Mouse (Mus musculus): ENCODE results near the gene Mbtps1.

Mbtps1 gene

GRCm38 (mm10) chr8:119558603-119559401, at the start of gene Mbtps1:
Gene Mbtps1, minus strand, starts transcription at chr8:119558735.
- peak; percentile 99 for DNase-seq (ENCODE audit: low read depth in 2 of 2, low spot score in 2 of 2)

DNA sequence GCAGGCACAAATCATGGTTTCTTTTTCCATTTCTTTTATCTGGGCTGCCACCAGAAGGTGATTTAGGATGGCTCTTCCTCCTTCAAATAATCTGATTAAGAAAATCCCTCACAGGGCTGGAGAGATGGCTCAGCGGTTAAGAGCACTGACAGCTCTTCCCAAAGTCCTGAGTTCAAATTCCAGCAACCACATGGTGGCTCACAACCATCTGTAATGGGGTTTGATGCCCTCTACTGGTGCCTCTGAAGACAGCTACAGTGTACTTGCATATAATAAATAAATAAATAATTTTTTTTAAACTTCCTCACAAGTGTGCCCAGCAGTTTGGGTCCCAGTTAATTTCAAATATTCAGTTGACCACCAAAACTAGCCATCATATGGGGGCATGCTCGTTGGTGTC, 47.7 kb upstream of the Mbtps1 start:
- no peak for DNase-seq (ENCODE audit: low read depth in 2 of 2, low spot score in 2 of 2)

DNA sequence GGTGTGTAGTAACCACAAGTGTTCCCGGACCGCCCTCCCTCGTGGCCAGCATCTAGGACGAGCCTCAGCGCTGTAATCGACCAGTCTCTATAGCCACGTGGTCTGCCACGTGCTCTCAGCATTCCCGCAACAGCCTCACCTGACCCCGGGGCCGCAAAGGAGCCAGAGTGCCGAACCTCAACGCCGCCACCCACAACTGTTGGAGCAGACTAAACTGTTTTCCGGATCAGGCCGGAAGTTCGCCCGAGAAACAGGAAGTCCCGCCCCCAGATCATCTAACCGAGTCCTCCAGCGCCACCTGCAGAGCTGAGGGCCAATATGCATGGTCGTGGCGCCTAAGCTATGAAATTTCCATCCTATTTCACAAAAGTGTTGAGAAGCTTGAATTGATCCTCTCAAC, 46.5 kb upstream of the Mbtps1 start, which contains the start of gene Taf1c:
TSS of gene Taf1c (minus strand) at position 227 of the 400 bp plus-strand sequence.
- peak; percentile 93 to 96 for DNase-seq (ENCODE audit: low read depth in 2 of 2, low spot score in 2 of 2)

DNA sequence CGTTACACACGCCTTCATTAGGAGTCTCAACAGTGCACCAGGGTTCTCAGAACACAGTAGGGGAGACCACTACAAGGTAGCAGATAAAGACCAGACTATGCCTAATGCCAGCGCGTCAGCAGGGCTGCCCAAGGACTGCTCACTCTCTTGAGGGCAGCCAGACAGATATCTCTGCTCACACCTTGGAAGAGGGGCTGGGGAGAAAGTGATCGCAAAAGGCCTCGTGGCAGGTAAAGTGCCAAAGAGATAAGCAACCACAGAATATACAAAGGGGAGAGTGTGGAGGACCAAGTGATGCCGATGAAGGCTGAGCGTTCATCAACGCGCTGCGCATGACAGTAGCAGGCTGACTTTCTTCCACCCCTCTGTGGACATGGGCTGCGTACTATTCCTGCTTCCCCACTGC, 45.9 kb upstream of the Mbtps1 start:
- no peak for DNase-seq (ENCODE audit: low read depth in 2 of 2, low spot score in 2 of 2)

DNA sequence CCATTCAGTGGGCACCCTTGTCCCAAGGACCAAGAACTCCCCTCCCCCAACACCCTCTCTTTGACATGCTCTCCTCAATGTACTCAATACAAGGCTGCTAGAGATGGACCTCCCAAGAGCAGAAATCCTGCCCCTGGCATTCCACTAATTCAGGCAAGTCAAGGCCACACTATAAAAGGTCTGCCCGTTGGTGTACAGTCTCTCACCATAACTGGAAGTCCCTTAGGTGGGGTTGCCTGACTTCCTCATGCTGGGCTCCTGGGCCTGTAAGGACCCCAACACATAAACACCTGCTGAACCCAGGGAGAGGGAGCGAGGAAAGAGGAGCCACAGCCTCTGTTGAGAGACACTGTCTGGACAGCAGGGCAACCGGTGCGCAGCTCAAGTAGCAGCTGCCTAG, 45.2 kb upstream of the Mbtps1 start:
- DNase-seq (ENCODE audit: low read depth in 2 of 2, low spot score in 2 of 2), result no peak

DNA sequence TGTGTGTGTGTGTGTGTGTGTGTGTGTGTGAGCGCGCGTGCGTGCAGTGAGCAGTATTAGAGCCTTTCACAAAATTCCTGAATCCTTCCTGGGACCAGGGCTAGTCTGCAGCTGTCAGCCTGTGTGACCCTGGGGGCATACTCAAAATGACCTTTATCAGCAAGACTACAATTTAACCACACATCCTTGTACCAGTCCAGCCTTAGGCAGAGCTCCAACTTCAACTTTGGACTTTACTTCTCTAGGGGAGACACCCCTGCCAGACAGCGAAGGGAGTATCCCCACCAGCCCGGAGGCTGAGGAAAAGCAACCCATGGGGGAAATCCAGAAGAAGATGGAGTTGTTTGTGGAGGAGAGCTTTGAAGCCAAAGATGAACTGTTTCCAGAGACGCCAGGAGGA, 32.9 kb upstream of the Mbtps1 start:
- no peak for DNase-seq (ENCODE audit: low read depth in 2 of 2, low spot score in 2 of 2)

- no peak for DNase-seq (ENCODE audit: low read depth in 2 of 2, low spot score in 2 of 2)
Measured at GRCm38 (mm10) chr8:119590348-119590747, 31.8 kb upstream of the Mbtps1 start.

GRCm38 (mm10) chr8:119588844-119589243, 30.3 kb upstream of the Mbtps1 start:
- no peak for DNase-seq (ENCODE audit: low read depth in 2 of 2, low spot score in 2 of 2)

DNA sequence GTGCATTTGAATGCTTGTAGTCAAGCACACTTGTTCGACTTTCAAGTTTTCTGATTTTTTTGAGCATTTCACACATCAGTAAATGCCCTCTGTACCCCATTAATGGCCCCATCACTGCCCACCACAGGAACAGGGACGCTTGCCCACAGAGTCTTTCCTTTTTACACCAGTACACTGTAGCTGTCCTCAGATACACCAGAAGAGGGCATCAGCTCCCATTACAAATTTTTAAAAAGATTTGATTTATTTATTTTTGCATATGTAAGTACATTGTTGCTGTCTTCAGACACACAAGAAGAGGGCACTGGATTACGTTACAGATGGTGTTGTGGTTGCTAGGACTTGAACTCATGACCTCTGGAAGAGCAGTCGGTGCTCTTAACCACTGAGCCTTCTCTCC, 29.8 kb upstream of the Mbtps1 start:
- DNase-seq (ENCODE audit: low read depth in 2 of 2, low spot score in 2 of 2), result no peak

DNA sequence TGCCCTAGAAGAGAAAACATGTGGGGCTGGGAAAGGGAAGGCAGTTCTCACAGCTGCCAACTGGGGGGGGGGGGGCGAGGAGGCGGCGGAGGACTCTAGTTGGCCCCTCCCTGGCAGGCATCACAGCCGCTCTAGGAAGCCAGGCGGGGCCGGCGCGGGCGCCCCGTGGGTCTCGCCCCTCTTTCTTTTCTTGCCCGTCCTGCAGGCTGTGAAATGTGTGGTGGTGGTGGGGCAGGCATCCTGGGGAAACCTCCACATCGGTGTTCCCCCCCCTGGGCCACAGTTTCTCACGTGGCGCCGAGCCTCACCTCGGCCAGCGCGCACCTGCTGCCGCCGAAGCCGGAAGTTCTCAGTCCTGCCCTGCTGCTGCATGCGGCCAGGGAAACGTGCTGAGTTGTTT, 27.4 kb upstream of the Mbtps1 start:
- DNase-seq (ENCODE audit: low read depth in 2 of 2, low spot score in 2 of 2), result no peak

DNA sequence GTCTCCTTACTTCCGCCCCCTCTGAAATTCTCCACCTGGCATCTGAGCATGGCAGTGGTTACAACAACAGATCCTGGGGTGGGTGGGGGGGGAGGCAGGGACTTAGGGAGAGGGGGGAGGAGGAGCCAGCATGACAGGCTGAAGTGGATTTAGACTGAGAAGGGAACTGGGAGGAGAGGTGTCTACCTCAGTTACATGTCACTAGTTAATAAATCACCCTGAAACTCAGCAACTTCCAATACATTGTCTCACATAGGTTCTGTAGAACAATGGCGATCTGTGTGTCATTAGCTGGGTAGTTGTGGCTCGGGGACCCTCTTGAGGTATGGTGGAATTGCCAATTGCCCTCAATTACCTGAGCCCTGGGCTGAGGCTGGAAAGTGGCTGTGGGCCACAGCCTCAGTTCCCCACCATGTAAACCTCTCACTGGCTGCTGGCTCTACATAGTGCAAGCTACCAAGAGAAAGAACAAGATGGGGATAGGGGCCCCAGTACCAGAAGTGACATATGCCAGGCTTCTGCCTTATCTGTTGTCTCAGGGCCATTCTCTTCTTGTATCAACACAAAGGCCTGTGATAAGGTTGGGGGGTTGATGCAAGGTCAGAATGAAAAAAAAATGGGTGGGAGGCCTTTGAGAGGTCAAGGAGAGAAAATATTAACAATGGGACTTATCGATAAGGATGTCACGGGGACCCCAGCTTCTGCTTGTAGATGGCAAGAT, 22.1 kb upstream of the Mbtps1 start:
- DNase-seq (ENCODE audit: low read depth in 2 of 2, low spot score in 2 of 2), result no peak

DNA sequence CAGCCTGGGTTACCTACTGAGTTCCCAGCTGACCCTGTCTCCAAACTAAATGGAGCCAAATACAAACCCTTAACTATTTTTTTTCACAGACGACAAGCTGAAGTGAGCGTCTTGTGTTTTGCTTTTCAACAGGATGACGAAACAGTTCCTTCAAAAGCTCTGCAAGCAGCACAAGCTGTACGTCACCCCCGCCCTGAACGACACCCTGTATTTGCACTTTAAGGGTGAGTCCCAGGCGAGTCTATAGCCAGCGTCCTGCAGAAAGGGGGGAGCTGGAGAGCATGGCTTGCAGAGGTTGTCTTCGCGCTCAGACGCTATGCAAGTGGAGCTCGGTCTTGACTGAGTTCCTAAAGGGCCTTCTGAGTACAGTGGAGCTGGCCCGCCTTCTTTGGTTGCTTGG, 20.6 kb upstream of the Mbtps1 start:
- no peak for DNase-seq (ENCODE audit: low read depth in 2 of 2, low spot score in 2 of 2)

- no peak for DNase-seq (ENCODE audit: low read depth in 2 of 2, low spot score in 2 of 2)
Measured at GRCm38 (mm10) chr8:119575366-119575726, 16.8 kb upstream of the Mbtps1 start.

- DNase-seq (ENCODE audit: low read depth in 2 of 2, low spot score in 2 of 2), result peak; percentile 89 to 92
Measured at GRCm38 (mm10) chr8:119574437-119575365, 16.2 kb upstream of the Mbtps1 start, which contains the start of the genes Hsdl1 and Dnaaf1. Gene Hsdl1, minus strand, starts transcription at chr8:119575183. Gene Dnaaf1, plus strand, starts transcription at chr8:119575235.

DNA sequence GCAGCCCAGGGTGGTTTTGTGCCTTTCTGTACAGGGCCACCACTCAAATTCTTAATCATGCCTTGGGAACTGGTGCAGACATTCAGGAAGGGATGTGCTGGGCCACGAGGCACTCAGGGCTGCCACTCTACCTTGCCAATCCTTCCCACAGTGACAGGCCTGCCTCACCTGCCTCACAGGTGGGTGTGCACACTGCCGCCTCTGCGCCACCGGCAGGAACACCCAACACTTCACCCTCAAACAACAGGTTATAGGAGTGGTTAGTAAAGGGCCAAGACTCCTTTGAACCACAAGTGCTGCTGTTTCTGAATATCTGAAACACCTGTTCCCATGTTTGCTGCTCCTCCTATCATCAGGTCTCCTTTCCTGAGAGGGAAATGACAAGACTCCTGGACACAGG, 13.9 kb upstream of the Mbtps1 start:
- DNase-seq (ENCODE audit: low read depth in 2 of 2, low spot score in 2 of 2), result no peak

- DNase-seq (ENCODE audit: low read depth in 2 of 2, low spot score in 2 of 2), result no peak
Measured at GRCm38 (mm10) chr8:119571135-119571534, 12.6 kb upstream of the Mbtps1 start.

DNA sequence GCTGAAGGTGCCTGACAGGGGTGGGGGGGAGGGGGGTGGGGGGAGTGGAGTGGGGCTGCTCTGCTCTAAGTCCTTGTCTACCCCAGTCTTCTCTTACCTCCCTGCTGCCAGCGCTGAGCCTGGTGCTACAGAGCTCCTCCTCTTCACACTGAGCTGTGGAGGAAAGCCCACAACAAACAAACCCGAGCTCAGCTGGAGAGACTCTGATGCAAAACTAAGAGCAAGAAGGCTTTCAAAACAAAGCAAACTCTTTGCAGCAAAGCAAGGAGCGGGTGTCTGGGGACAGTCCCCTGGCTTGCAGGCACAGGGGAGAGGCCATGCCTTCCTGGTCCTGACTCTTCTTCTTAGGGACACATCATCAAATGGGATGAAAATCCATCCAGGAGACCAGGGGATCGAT, 11.3 kb upstream of the Mbtps1 start:
- DNase-seq (ENCODE audit: low read depth in 2 of 2, low spot score in 2 of 2), result peak; percentile 67 to 79

DNA sequence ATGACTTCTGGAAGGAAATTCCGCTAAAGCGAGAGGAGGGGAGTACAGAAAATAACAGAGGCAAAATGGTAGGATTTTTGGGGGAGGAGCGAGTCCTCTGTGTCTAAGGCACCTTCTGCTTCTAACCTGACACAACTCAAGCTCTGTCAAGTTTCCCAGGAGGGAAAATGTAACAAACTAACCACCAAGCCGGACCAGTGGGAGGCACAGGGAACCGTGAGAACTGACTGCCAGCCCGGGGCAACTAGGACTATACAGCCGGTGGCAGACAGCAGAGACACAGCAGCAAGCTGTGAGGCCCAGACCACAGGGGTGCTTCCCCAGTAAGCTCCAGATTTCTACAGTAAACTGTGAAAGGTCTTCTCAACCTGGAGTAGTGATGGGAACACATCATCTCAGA, 10.4 kb upstream of the Mbtps1 start:
- no peak for DNase-seq (ENCODE audit: low read depth in 2 of 2, low spot score in 2 of 2)

DNA sequence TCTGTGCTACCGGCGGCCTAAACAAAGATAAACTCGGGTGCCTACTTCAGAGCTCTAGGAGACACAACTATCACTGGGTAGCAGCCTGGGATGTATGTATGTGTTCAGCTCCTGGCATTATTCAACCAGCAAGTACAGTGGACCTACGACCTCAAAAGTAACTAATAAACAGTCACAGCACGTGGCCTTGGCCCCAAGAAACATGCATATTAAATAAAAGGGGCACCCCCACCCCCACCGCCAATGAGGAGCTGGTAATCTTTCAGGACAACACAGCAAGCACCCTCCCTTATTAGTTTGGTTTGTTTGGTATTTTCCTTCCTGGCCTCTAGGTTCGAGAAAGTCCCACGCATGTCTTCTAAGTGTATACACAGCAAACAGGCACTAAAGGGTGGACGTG, 9.7 kb upstream of the Mbtps1 start:
- no peak for DNase-seq (ENCODE audit: low read depth in 2 of 2, low spot score in 2 of 2)

DNA sequence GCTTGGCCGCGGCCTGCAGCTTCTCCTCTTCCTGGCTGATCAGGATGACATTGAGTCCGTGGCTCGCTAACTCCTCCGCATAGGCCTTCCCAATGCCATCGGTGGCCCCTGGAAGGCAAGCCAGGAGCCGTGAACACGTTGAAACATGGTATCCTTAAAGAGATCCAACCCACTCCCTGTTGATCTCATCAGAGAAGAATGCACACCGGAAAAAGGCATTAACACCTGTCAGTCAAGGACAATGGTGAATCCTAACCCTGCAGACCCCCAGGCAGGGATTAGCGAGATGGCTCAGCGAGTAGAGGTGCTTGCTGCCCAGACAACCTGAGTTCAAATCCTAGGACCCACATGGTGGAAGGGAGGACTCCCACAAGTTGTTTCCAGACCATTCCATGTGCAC, 7.8 kb upstream of the Mbtps1 start:
- no peak for DNase-seq (ENCODE audit: low read depth in 2 of 2, low spot score in 2 of 2)

GRCm38 (mm10) chr8:119563849-119564251, 5.3 kb upstream of the Mbtps1 start:
- no peak for DNase-seq (ENCODE audit: low read depth in 2 of 2, low spot score in 2 of 2)

DNA sequence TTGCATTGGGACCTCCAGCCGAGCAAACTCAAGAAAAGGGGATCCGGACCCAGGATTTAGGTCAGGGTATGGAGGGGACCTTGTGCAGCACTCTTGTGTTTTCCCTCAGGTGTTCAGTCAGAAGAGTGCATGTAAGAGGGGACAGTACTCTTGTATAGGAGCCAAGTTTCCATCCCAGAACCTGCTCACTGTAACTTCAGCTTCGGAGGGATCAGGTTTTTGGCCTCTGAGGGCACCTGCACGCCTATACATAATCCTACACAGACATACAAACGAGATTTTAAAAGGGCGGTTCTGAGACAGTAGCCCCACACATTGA, 826 bp upstream of the Mbtps1 start:
- no peak for DNase-seq (ENCODE audit: low read depth in 2 of 2, low spot score in 2 of 2)
